Mouse (Mus musculus): Measurements from ENCODE around the gene Slc10a3.

DNA sequence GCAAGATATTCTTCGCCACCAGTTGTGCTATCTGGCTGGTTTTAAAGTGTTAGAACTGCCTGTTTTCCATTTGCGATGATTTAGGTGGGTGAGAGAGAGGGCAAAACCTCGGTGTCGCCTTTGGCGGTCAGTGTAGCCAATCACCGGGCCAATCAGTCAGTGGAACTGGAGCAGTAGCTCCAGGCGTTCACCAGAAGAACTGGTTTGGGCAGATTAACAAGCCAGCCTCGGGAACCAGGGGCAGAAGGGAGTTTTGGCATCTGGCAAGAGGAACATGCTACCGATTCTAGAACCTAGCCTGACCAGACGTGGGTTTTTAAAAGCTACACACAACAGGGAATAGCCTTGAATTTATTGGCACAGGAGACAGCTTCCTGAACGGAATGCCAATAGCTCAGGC, 14.0 kb downstream of the Slc10a3 start:
- TF ChIP-seq CTCF (conservative IDR thresholded peaks at IDR 0.05; ENCODE audit: low read length): no peak
- no peak for TF ChIP-seq POU5F1 (IDR thresholded peaks at IDR 0.05; ENCODE audit: borderline replicate concordance, low read length)
- TF ChIP-seq NANOG (IDR thresholded peaks at IDR 0.05; ENCODE audit: borderline replicate concordance, low read length): no peak

Data from E14TG2a.4 (cell line).